Mouse (Mus musculus) heart, embryonic 10.5 days (tissue): Measurements from ENCODE around the gene Olfr1417. TPM values are rescaled to one million over a fixed set of nuclear protein-coding genes. Genes with fewer than 3 reads are reported as not detected.

ENCODE experiments used
- DNase-seq: peaks from one replicate; pipeline ENCODE4 v3.0.0-alpha.2; 2017; ENCODE audit warnings: low spot score
- H3K27ac ChIP-seq: fragments of 300-500 bp; sonication (generic); 2 replicates; pipeline ENCODE4 v1.5.1; 2016; ENCODE audit warnings: mild to moderate bottlenecking
- H3K27me3 ChIP-seq: fragments of 300-500 bp; sonication (generic); 2 replicates; pipeline ENCODE4 v1.6.1; 2016; ENCODE audit warnings: mild to moderate bottlenecking; ENCODE audit not compliant: poor library complexity, insufficient read depth, severe bottlenecking
- H3K36me3 ChIP-seq: fragments of 300-500 bp; sonication (generic); 2 replicates; pipeline ENCODE4 v1.6.1; 2016; ENCODE audit warnings: mild to moderate bottlenecking, moderate library complexity
- H3K4me1 ChIP-seq: fragments of 300-500 bp; sonication (generic); 2 replicates; pipeline ENCODE4 v1.6.1; 2016; ENCODE audit warnings: mild to moderate bottlenecking
- H3K4me3 ChIP-seq: fragments of 300-500 bp; sonication (generic); 2 replicates; pipeline ENCODE4 v1.5.1; 2016; ENCODE audit warnings: mild to moderate bottlenecking, moderate library complexity
- H3K9me3 ChIP-seq: fragments of 300-500 bp; sonication (generic); 2 replicates; pipeline ENCODE4 v1.6.1; 2016; ENCODE audit warnings: mild to moderate bottlenecking, moderate library complexity
- WGBS: fragments of 180-500 bp; shearing (Covaris S2); methylation state at CpG from one replicate; pipeline ENCODE4 v1.1.7; 2016; 5-methylcytosine and 5-hydroxymethylcytosine counted together
- polyA plus RNA-seq: library from polyadenylated mRNA; unstranded; fragments of >200 nt; fragmentation: Nextera tagmentation; extraction: Ambion mirVana; gene quantifications from 2 replicates; pipeline ENCODE4 v1.2.1, GENCODE M21; 2016

Gene Olfr1417
- polyA plus RNA-seq, 1 experiment from 2014 or later = not detected

GRCm38 (mm10) chr19:11819143-11819700 lies 19.8 kb downstream of the Olfr1417 start, which contains the start of gene Stx3:
Stx3 (minus strand) TSS chr19:11819403.
- Histone ChIP-seq H3K27me3 (0 out of 2 replicates have a peak, but pooled peaks cover 12% of the 10 kb centered on the region), H3K4me3 (peak within 1 kb of the TSS; percentile 79), H3K36me3 (no peaks in the 10 kb centered on the region), H3K9me3 (no peaks in the 10 kb centered on the region), H3K27ac (peak within 1 kb of the TSS; percentile 86), H3K4me1 (peaks cover 27% of the 10 kb centered on the region)
- no peak for DNase-seq
- WGBS = under 1% methylated on average over 20 of the region's 20 CpGs

- Histone ChIP-seq H3K27ac (peak overlapping the region; percentile 86), H3K4me1 (peaks cover 34% of the 10 kb centered on the region), H3K27me3 (0 out of 2 replicates have a peak, but pooled peaks cover 12% of the 10 kb centered on the region), H3K36me3 (no peaks in the 10 kb centered on the region), H3K9me3 (no peaks in the 10 kb centered on the region), H3K4me3 (peak overlapping the region; percentile 79)
- under 1% methylated on average over 82 of the region's 83 CpGs for WGBS
- no peak for DNase-seq
Observed at GRCm38 (mm10) chr19:11818199-11819142, 20.5 kb downstream of the Olfr1417 start.

DNA sequence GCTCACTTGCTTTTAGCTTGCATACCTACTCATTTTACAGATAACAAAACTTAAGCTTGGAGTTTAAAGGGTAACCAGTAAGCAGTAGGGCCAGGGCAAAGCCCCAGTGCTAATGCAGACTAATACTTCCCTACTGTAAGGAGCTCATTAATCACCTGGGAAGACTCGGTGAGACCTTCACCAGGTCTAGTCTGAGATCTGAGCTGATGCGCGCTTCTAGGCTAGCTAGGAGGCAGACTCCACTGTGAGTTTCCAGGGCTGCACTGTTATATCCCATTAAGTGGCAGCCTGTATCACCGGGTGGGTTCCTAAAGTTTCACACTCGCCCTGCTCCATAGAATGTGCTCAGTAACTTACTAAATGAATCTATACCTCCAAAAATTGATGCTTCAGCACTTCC lies 21.4 kb downstream of the Olfr1417 start:
- Histone ChIP-seq H3K36me3 (no peaks in the 10 kb centered on the region), H3K4me3 (peak overlapping the region; percentile 79), H3K27ac (no peak overlapping the region), H3K4me1 (peaks cover 38% of the 10 kb centered on the region), H3K27me3 (0 out of 2 replicates have a peak, but pooled peaks cover 12% of the 10 kb centered on the region), H3K9me3 (no peaks in the 10 kb centered on the region)
- no peak for DNase-seq
- WGBS = 9% methylated on average over 5 of the region's 5 CpGs

DNA sequence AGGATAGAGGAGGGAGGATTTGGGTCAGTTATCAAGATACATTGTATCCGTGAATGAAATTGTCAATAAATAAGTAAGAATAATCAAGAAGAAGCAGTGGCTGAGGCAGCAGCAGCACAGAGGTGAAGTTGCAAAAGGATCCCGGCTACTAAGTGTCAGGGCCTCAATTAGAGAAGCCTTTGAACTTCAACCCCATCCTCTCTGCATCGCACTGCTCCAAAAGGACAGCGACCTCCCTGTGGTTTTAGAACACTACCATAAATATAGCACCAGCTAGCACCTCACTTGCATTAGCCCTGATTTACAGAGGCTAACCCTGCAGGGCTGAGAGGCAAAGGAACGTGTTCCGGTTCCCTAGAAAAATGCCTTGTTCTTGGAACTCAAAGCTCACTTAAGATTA lies 22.3 kb downstream of the Olfr1417 start:
- 0 out of 2 replicates have a peak overlapping the region, but pooled peaks have one; percentile 8 for H3K4me3 ChIP-seq
- 29% methylated on average over 6 of the region's 6 CpGs for WGBS

DNA sequence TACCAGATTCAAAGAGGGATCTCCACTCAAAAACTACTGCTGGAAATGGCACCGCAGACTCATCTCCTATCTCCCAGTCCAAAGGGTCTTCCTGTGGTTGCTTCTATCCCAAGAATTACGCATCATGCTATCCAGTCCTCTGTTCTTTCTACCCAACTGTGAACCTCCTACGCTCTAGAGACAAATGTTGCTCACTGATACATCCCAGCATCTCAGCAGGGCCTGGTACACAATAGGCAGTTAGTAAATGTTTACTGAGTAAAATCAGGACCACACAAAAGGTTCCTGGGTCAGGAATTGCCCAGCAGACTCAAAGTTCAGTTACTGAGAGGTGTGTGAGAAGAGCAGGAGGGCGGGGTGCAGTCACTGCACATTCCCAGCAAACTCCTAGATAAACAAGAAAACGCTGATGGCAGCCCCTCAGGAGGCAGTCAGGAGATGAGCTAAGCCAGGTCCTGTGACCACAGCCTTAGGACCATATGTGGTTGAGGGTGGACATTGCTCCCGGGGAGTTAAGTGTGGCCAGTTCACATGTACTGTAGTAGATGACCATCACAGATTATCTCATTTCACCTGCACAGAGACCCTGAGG lies 24.2 kb downstream of the Olfr1417 start:
- H3K9me3 ChIP-seq = no peaks in the 10 kb centered on the region
- H3K27me3 ChIP-seq = 0 out of 2 replicates have a peak, but pooled peaks cover 12% of the 10 kb centered on the region
- WGBS = 68% methylated on average over 6 of the region's 6 CpGs

More for the DNA sequence above, 22.3 kb downstream of the Olfr1417 start:
- H3K27me3 ChIP-seq = 0 out of 2 replicates have a peak, but pooled peaks cover 12% of the 10 kb centered on the region
- no peak overlapping the region for H3K27ac ChIP-seq
- no peaks in the 10 kb centered on the region for H3K9me3 ChIP-seq
- DNase-seq = no peak
- H3K36me3 ChIP-seq = no peaks in the 10 kb centered on the region
- H3K4me1 ChIP-seq = peaks cover 46% of the 10 kb centered on the region

DNA sequence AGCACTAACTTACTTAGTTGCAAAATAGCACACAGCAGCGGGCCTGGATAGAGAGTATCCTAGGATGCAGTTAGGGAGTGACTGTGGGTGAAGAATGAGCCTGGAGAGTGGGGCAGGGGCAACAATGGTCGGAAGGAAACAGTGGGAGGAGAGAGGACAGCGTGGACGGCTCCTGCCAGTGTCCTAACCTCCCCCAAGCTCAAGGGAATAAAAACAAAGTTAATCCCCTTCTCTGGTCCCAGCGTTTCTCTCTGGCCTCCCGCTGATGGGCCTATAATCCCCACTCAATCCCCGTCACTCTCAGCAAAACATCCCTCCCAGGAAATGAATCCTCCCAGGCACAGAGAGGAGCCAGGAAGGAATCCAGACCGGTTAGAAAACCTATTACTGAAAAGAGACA lies 25.4 kb downstream of the Olfr1417 start:
- no peaks in the 10 kb centered on the region for H3K36me3 ChIP-seq
- H3K9me3 ChIP-seq = no peaks in the 10 kb centered on the region
- peaks cover 41% of the 10 kb centered on the region for H3K4me1 ChIP-seq
- 8% methylated on average over 8 of the region's 8 CpGs for WGBS
- H3K27ac ChIP-seq = peak overlapping the region; percentile 67
- H3K4me3 ChIP-seq = no peak overlapping the region; the same call in 1 of the 2 replicates
- DNase-seq = no peak
- H3K27me3 ChIP-seq = 0 out of 2 replicates have a peak, but pooled peaks cover 12% of the 10 kb centered on the region

More for the DNA sequence above, 24.2 kb downstream of the Olfr1417 start:
- no peak overlapping the region for H3K4me3 ChIP-seq
- peaks cover 46% of the 10 kb centered on the region for H3K4me1 ChIP-seq
- H3K36me3 ChIP-seq = no peaks in the 10 kb centered on the region
- DNase-seq = no peak
- H3K27ac ChIP-seq = no peak overlapping the region

GRCm38 (mm10) chr19:11813136-11813535 lies 25.9 kb downstream of the Olfr1417 start:
- H3K4me3 ChIP-seq = no peak overlapping the region
- peaks cover 36% of the 10 kb centered on the region for H3K4me1 ChIP-seq
- DNase-seq = no peak
- no peaks in the 10 kb centered on the region for H3K9me3 ChIP-seq
- 69% methylated on average over 4 of the region's 4 CpGs for WGBS
- H3K36me3 ChIP-seq = no peaks in the 10 kb centered on the region
- H3K27me3 ChIP-seq = 0 out of 2 replicates have a peak, but pooled peaks cover 7% of the 10 kb centered on the region
- H3K27ac ChIP-seq = no peak overlapping the region

GRCm38 (mm10) chr19:11811688-11812365 lies 27.2 kb downstream of the Olfr1417 start:
- H3K4me1 ChIP-seq = peaks cover 29% of the 10 kb centered on the region
- H3K27me3 ChIP-seq = 0 out of 2 replicates have a peak, but pooled peaks cover 5% of the 10 kb centered on the region
- DNase-seq = no peak
- 41% methylated on average over 5 of the region's 5 CpGs for WGBS
- H3K27ac ChIP-seq = no peak overlapping the region
- no peak overlapping the region for H3K4me3 ChIP-seq
- no peaks in the 10 kb centered on the region for H3K9me3 ChIP-seq
- no peaks in the 10 kb centered on the region for H3K36me3 ChIP-seq

- Histone ChIP-seq H3K27me3 (no peaks in the 10 kb centered on the region), H3K27ac (no peak overlapping the region), H3K36me3 (no peaks in the 10 kb centered on the region), H3K4me3 (no peak overlapping the region), H3K4me1 (peaks cover 24% of the 10 kb centered on the region), H3K9me3 (no peaks in the 10 kb centered on the region)
- DNase-seq = no peak
- WGBS = 67% methylated on average over 1 of the region's 1 CpGs
Observed at GRCm38 (mm10) chr19:11810856-11811255, 28.2 kb downstream of the Olfr1417 start.

GRCm38 (mm10) chr19:11810003-11810758 lies 28.8 kb downstream of the Olfr1417 start:
- Histone ChIP-seq H3K9me3 (no peaks in the 10 kb centered on the region), H3K4me3 (no peak overlapping the region), H3K4me1 (peaks cover 24% of the 10 kb centered on the region), H3K27ac (no peak overlapping the region), H3K36me3 (no peaks in the 10 kb centered on the region), H3K27me3 (no peaks in the 10 kb centered on the region)
- DNase-seq = no peak
- 71% methylated on average over 5 of the region's 5 CpGs for WGBS

GRCm38 (mm10) chr19:11808452-11808851 lies 30.6 kb downstream of the Olfr1417 start:
- Histone ChIP-seq H3K9me3 (no peaks in the 10 kb centered on the region), H3K27me3 (no peaks in the 10 kb centered on the region), H3K36me3 (no peaks in the 10 kb centered on the region), H3K4me3 (no peak overlapping the region), H3K27ac (no peak overlapping the region), H3K4me1 (peaks cover 17% of the 10 kb centered on the region)
- DNase-seq = no peak
- 85% methylated on average over 2 of the region's 2 CpGs for WGBS

DNA sequence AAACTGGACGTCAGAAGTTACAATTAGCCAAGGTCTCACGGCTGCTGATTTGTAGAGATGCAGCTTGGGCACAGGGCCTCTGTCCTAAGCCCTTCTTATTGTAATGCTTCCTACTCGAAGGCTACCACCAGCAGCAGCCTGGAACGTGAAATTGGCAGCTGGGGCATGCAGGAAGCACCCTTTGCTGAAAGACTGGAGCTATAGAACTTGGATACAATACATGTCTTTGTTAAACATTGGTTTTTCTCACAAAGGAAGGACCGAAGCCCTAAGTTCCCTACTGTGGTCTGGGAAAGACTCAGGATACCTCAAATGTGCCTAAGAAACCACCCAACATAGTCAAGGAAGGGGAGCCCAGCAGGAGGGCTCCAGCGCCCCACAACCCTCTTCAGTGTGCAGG lies 31.2 kb downstream of the Olfr1417 start:
- no peaks in the 10 kb centered on the region for H3K9me3 ChIP-seq
- H3K36me3 ChIP-seq = no peaks in the 10 kb centered on the region
- H3K4me1 ChIP-seq = peaks cover 12% of the 10 kb centered on the region
- H3K27me3 ChIP-seq = no peaks in the 10 kb centered on the region
- H3K4me3 ChIP-seq = no peak overlapping the region
- H3K27ac ChIP-seq = no peak overlapping the region
- WGBS = 74% methylated on average over 6 of the region's 6 CpGs
- DNase-seq = peak; percentile 43
